Mouse (Mus musculus) heart, postnatal 36 days (tissue): Measurements from ENCODE around the gene Socs7. TPM values are rescaled to one million over a fixed set of nuclear protein-coding genes. Genes with fewer than 3 reads are reported as not detected.
A peak's percentile ranks its signal among the peaks of the same experiment; 100 is the strongest.

Source experiments
- DNase-seq, 2 experiments: peaks; one replicate each; pipeline ENCODE4 v3.0.0; 2021 to 2022
- intact Hi-C: fragments of 180-260 bp; cut with DNase I; formaldehyde crosslinking; loops from one replicate; pipeline ENCODE4 v1.15.1; 2025
- total RNA-seq, 2 experiments: library from RNA; stranded (reverse); gene quantifications; 2 replicates each; pipeline ENCODE4 v1.2.3; 2021

Gene Socs7
- total RNA-seq, 2 experiments from 2014 or later, result 18.3 to 19.6 TPM

GRCm38 (mm10) chr11:97438868-97439267 is 76.5 kb downstream of the Socs7 start:
- intact Hi-C loops, result no loop called here
- peak in 1 of 2 experiments; percentile 51 for DNase-seq

GRCm38 (mm10) chr11:97439935-97440334 is 77.6 kb downstream of the Socs7 start:
- DNase-seq, result peak; percentile 83
- intact Hi-C loops, result no loop called here

GRCm38 (mm10) chr11:97440441-97440881 is 78.1 kb downstream of the Socs7 start:
- intact Hi-C loops, result no loop called here
- DNase-seq, result peak; percentile 52 to 63

GRCm38 (mm10) chr11:97441036-97441657 is 78.8 kb downstream of the Socs7 start:
- peak in 1 of 2 experiments; percentile 34 for DNase-seq
- intact Hi-C loops, result no loop called here

- intact Hi-C loops, result no loop called here
Observed at GRCm38 (mm10) chr11:97441658-97442125, 79.3 kb downstream of the Socs7 start.

GRCm38 (mm10) chr11:97442891-97443675 is 80.7 kb downstream of the Socs7 start:
- intact Hi-C loops, result no loop called here
- no peak for DNase-seq

More at GRCm38 (mm10) chr11:97441658-97442125, 79.3 kb downstream of the Socs7 start:
- no peak for DNase-seq

GRCm38 (mm10) chr11:97445596-97445995 is 83.2 kb downstream of the Socs7 start:
- intact Hi-C loops, result no loop called here
- no peak for DNase-seq

GRCm38 (mm10) chr11:97445999-97446511 is 83.7 kb downstream of the Socs7 start:
- DNase-seq, result no peak
- intact Hi-C loops, result no loop called here

GRCm38 (mm10) chr11:97447979-97448378 is 85.6 kb downstream of the Socs7 start:
- intact Hi-C loops, result no loop called here
- DNase-seq, result no peak

Other genes starting within 250 kb of the Socs7 start
- not detected for gene Tbx21, start 247.2 kb upstream of the Socs7 start, total RNA-seq
- gene Tbkbp1, start 211.1 kb upstream of the Socs7 start, total RNA-seq, result 10 to 100 TPM; 11.0 to 15.3 TPM
- 10 to 100 TPM; 83.7 to 85.7 TPM for gene Kpnb1, start 174.7 kb upstream of the Socs7 start, total RNA-seq
- gene Npepps, start 81.9 kb upstream of the Socs7 start, total RNA-seq, result 10 to 100 TPM; 79.6 to 87.6 TPM
- 10 to 100 TPM; 55.3 to 65.3 TPM for gene Mrpl45, start 46.8 kb upstream of the Socs7 start, total RNA-seq
- under 1 TPM; 0.08 to 0.11 TPM for gene Gpr179, start 10.5 kb upstream of the Socs7 start, total RNA-seq
- 10 to 100 TPM; 16.0 to 18.0 TPM for gene Arhgap23, start 53.0 kb downstream of the Socs7 start, total RNA-seq
- gene 4933428G20Rik, start 137.8 kb downstream of the Socs7 start, total RNA-seq, result not detected
- under 1 TPM; 0.08 to 0.16 TPM for gene Srcin1, start 213.6 kb downstream of the Socs7 start, total RNA-seq